Mouse (Mus musculus) ES-Bruce4 (cell line): ENCODE measurements around the gene Saa4. TPM values are rescaled to one million over a fixed set of nuclear protein-coding genes. Genes with fewer than 3 reads are reported as not detected.
A peak's percentile ranks its signal among the peaks of the same experiment; 100 is the strongest.

Source experiments
- H3K27ac ChIP-seq: 2 replicates; pipeline ENCODE4 v1.5.1; 2012; ENCODE audit warnings: low read length, inconsistent platforms; ENCODE audit not compliant: insufficient read depth
- H3K27me3 ChIP-seq: 2 replicates; pipeline ENCODE4 v1.6.1; 2012; ENCODE audit warnings: mild to moderate bottlenecking, low read length, inconsistent platforms; ENCODE audit not compliant: control insufficient read depth, poor library complexity, insufficient read depth, severe bottlenecking
- H3K36me3 ChIP-seq: 2 replicates; pipeline ENCODE4 v1.6.1; 2012; ENCODE audit warnings: inconsistent platforms, mild to moderate bottlenecking, low read length, moderate library complexity; ENCODE audit not compliant: control insufficient read depth, poor library complexity, insufficient read depth, severe bottlenecking
- H3K4me1 ChIP-seq: one replicate; pipeline ENCODE4 v1.8.1; 2011; ENCODE audit warnings: low read length; ENCODE audit not compliant: control insufficient read depth, insufficient read depth
- H3K4me3 ChIP-seq: 2 replicates; pipeline ENCODE4 v1.5.1; 2011; ENCODE audit warnings: low read depth, mild to moderate bottlenecking, low read length
- H3K9ac ChIP-seq: 2 replicates; pipeline ENCODE4 v1.6.1; 2012; ENCODE audit warnings: low read depth, mild to moderate bottlenecking, inconsistent platforms; ENCODE audit not compliant: poor library complexity, severe bottlenecking
- H3K9me3 ChIP-seq: replicated peaks from 2 replicates; pipeline ENCODE4 v1.6.1; 2012; ENCODE audit warnings: mild to moderate bottlenecking, low read length, inconsistent platforms; ENCODE audit not compliant: control insufficient read depth, poor library complexity, insufficient read depth, severe bottlenecking
- CTCF ChIP-seq: IDR thresholded peaks from one replicate; pipeline ENCODE4 v1.8.1; 2011; ENCODE audit warnings: low read depth, low read length
- EP300 ChIP-seq: IDR thresholded peaks from 2 replicates; pipeline ENCODE4 v1.6.1; 2011; ENCODE audit warnings: low read depth, low read length; ENCODE audit not compliant: insufficient read depth
- POLR2A ChIP-seq: IDR thresholded peaks from one replicate; pipeline ENCODE4 v1.8.1; 2011; ENCODE audit warnings: low read length; ENCODE audit not compliant: insufficient read depth
- polyA plus RNA-seq: library from polyadenylated mRNA; stranded (reverse); fragments of >200 nt; gene quantifications from 2 replicates; pipeline ENCODE4 v1.2.4, GENCODE M21; 2011; ENCODE audit warnings: low read depth; ENCODE audit not compliant: missing spikeins, insufficient read depth, insufficient read length

The Saa4 gene
- polyA plus RNA-seq, 1 experiment = not detected

GRCm38 (mm10) chr7:46738561-46739460 is 6.4 kb upstream of the Saa4 start:
- no peaks in the 10 kb centered on the region for H3K36me3 ChIP-seq
- no peaks in the 10 kb centered on the region for H3K27me3 ChIP-seq
- no peak overlapping the region for H3K4me3 ChIP-seq
- TF ChIP-seq EP300 = no peak
- no peak for TF ChIP-seq POLR2A
- no peak for TF ChIP-seq CTCF
- H3K9me3 ChIP-seq = no peaks in the 10 kb centered on the region
- peaks cover 3% of the 10 kb centered on the region for H3K4me1 ChIP-seq
- H3K27ac ChIP-seq = no peak overlapping the region
- H3K9ac ChIP-seq = no peak overlapping the region

- Histone ChIP-seq H3K9ac (no peak overlapping the region), H3K9me3 (no peaks in the 10 kb centered on the region), H3K36me3 (no peaks in the 10 kb centered on the region), H3K27ac (no peak overlapping the region), H3K4me1 (peaks cover 3% of the 10 kb centered on the region), H3K27me3 (no peaks in the 10 kb centered on the region), H3K4me3 (no peak overlapping the region)
- TF ChIP-seq CTCF = no peak
- TF ChIP-seq EP300 = no peak
- TF ChIP-seq POLR2A = no peak
These were observed 2.6 kb upstream of the Saa4 start for GRCm38 (mm10) chr7:46734983-46735382.

- H3K36me3 ChIP-seq = no peaks in the 10 kb centered on the region
- no peaks in the 10 kb centered on the region for H3K4me1 ChIP-seq
- no peak overlapping the region for H3K27ac ChIP-seq
- H3K27me3 ChIP-seq = no peaks in the 10 kb centered on the region
- H3K9ac ChIP-seq = no peak overlapping the region
- no peaks in the 10 kb centered on the region for H3K9me3 ChIP-seq
- H3K4me3 ChIP-seq = no peak overlapping the region
- TF ChIP-seq POLR2A = no peak
- TF ChIP-seq EP300 = no peak
- no peak for TF ChIP-seq CTCF
These were observed 4.8 kb downstream of the Saa4 start for GRCm38 (mm10) chr7:46727584-46727983.

- no peak overlapping the region for H3K4me3 ChIP-seq
- no peaks in the 10 kb centered on the region for H3K27me3 ChIP-seq
- no peak overlapping the region for H3K27ac ChIP-seq
- H3K36me3 ChIP-seq = no peaks in the 10 kb centered on the region
- no peak overlapping the region for H3K9ac ChIP-seq
- H3K9me3 ChIP-seq = no peaks in the 10 kb centered on the region
- TF ChIP-seq POLR2A (no peak), EP300 (no peak), CTCF (no peak)
- H3K4me1 ChIP-seq = no peaks in the 10 kb centered on the region
These were observed 8.0 kb downstream of the Saa4 start for GRCm38 (mm10) chr7:46724396-46724795.

- Histone ChIP-seq H3K27me3 (no peaks in the 10 kb centered on the region), H3K4me1 (no peaks in the 10 kb centered on the region), H3K4me3 (no peak overlapping the region), H3K9me3 (no peaks in the 10 kb centered on the region), H3K9ac (no peak overlapping the region), H3K36me3 (no peaks in the 10 kb centered on the region), H3K27ac (0 out of 2 replicates have a peak overlapping the region, but pooled peaks have one; percentile 5)
- TF ChIP-seq CTCF = no peak
- TF ChIP-seq POLR2A = no peak
- TF ChIP-seq EP300 = no peak
These were observed 8.6 kb downstream of the Saa4 start for GRCm38 (mm10) chr7:46723849-46724248.

- peak overlapping the region; percentile 5; the same call in 1 of the 2 replicates for H3K27ac ChIP-seq
- H3K9ac ChIP-seq = no peak overlapping the region
- H3K4me1 ChIP-seq = no peaks in the 10 kb centered on the region
- H3K9me3 ChIP-seq = no peaks in the 10 kb centered on the region
- no peak overlapping the region for H3K4me3 ChIP-seq
- no peaks in the 10 kb centered on the region for H3K36me3 ChIP-seq
- TF ChIP-seq EP300 (no peak), POLR2A (no peak), CTCF (no peak)
- no peaks in the 10 kb centered on the region for H3K27me3 ChIP-seq
These were observed 9.0 kb downstream of the Saa4 start for GRCm38 (mm10) chr7:46723354-46723753.
